Mouse (Mus musculus): ENCODE data around the gene Olfr1128. TPM values are rescaled to one million over a fixed set of nuclear protein-coding genes. Genes with fewer than 3 reads are reported as not detected.
"Not testable (repeated sequence)": the region's sequence is repeated elsewhere in the genome, so short reads cannot be mapped to it uniquely, and the experiment has no call there.

The Olfr1128 gene
- total RNA-seq (2015) (not detected in 2 replicates), total RNA-seq (2017) (not detected in 2 replicates)

- ATAC-seq (replicated peaks; ENCODE audit: poor library complexity), result no peak
These were observed at the start of gene Olfr1128 for GRCm38 (mm10) chr2:87545442-87545841. Gene Olfr1128, minus strand, starts transcription at chr2:87545542.

GRCm38 (mm10) chr2:87573602-87574001 lies 28.3 kb upstream of the Olfr1128 start, which contains the start of gene Olfr1129:
Gene Olfr1129, plus strand, starts transcription at chr2:87573902.
- ATAC-seq (replicated peaks; ENCODE audit: poor library complexity), result not testable (repeated sequence)

DNA sequence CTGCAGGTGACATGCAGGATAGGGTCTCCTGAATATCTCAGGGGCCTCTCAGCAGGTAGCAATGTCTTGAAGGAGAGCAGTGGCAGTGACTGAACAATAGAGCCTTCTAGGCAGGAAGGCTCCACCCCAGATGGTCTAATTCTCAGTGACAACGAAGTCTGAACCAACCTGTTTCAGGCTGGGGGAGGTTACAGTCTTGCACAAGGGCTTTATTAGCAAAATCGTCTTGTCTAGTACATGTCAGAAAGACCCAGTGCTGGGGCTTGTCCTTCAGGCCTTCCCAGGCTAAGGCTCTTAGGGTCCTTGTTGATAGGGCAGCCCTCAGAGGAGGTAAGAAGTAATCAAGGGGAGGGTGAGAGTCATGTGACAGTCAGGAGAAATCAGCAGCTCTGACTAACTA lies 10.5 kb downstream of the Olfr1128 start:
- ATAC-seq (replicated peaks; ENCODE audit: poor library complexity), result no peak

GRCm38 (mm10) chr2:87531496-87531895 lies 13.8 kb downstream of the Olfr1128 start, which contains the start of gene Olfr153:
Gene Olfr153, plus strand, starts transcription at chr2:87531796.
- no peak for ATAC-seq (replicated peaks; ENCODE audit: poor library complexity)

DNA sequence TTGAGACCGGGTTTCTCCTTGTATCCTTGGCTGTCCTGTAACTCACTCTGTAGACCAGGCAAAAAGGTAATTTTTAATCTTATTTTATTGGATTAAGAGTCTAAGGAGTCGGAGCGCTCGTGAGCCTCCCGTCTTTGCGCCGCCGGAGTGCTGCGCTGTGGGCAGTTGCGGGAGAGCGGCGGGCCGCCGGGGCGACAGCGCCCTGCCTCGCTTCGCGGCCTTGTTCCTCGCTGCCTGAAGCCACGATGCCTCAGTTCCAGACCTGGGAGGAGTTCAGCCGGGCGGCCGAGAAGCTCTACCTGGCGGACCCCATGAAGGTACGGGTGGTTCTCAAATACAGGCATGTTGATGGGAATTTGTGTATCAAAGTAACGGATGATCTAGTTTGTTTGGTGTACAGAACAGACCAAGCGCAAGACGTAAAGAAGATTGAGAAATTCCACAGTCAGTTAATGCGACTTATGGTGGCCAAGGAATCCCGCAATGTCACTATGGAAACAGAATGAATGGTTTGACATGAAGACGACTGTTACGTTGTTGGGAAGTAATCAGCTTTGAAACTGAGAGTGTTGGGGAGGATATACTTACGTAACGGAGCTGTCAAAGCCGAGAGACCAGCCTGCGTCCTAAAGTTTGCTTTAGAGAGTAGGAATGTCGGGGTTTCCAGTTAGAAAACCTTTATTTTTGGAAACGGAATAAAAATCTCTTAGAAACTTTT lies 19.3 kb downstream of the Olfr1128 start:
- not testable (repeated sequence) for ATAC-seq (replicated peaks; ENCODE audit: poor library complexity)

GRCm38 (mm10) chr2:87520651-87521050 lies 24.7 kb downstream of the Olfr1128 start:
- no peak for ATAC-seq (replicated peaks; ENCODE audit: poor library complexity)

GRCm38 (mm10) chr2:87516581-87516980 lies 28.8 kb downstream of the Olfr1128 start:
- ATAC-seq (replicated peaks; ENCODE audit: poor library complexity), result no peak

GRCm38 (mm10) chr2:87515457-87516060 lies 29.8 kb downstream of the Olfr1128 start:
- ATAC-seq (replicated peaks; ENCODE audit: poor library complexity), result no peak

DNA sequence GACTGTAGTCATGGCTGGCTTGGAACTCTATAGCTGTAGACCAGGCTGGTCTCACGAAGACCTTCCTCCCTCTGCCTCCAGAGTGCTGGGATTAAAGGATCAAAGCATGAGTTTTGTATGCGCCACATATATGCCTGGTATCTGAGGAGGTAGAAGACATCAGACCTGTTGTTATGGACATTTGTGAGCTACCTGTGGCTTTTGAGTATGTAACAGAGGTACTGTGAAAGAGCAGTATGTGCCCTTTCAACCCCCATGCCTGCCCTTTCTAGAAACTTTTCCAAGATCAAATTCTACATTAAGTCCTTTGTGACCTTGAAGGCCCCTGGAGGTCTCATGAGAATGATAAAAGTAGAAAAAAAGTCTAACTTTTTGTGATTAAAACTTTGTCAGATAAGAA lies 30.3 kb downstream of the Olfr1128 start:
- no peak for ATAC-seq (replicated peaks; ENCODE audit: poor library complexity)

GRCm38 (mm10) chr2:87506265-87506664 lies 39.1 kb downstream of the Olfr1128 start, which contains the start of gene Pramel6:
Gene Pramel6, plus strand, starts transcription at chr2:87506565.
- ATAC-seq (replicated peaks; ENCODE audit: poor library complexity), result no peak

DNA sequence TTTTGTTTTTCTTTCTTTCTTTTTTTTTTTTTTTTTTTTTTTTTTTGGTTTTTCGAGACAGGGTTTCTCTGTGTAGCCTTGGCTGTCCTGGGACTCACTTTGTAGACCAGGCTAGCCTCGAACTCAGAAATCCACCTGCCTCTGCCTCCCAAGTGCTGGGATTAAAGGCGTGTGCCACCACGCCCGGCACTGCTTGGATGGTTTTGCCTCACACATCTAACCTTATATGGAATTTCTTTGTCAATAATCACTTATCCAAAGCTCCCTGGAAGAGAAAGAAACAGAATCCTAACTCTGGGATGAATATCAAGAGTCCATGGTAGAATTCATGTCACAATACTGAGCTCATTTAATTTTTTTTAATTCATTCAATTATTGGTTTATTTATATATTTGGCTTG lies 48.3 kb downstream of the Olfr1128 start, which contains the start of gene Pramel7:
Gene Pramel7 (minus strand): TSS at position 101 of the 400 bp plus-strand sequence.
- not testable (repeated sequence) for ATAC-seq (replicated peaks; ENCODE audit: poor library complexity)

Other genes with a start within 250 kb of the Olfr1128 start
- not detected in 2 replicates for gene Olfr1118, start 238.0 kb downstream of the Olfr1128 start, total RNA-seq (2015)
- gene Olfr1118, start 238.0 kb downstream of the Olfr1128 start, total RNA-seq (2017), result not detected in 2 replicates
- not detected in 2 replicates for gene Olfr1120, start 190.7 kb downstream of the Olfr1128 start, total RNA-seq (2015)
- not detected in 2 replicates for gene Olfr1120, start 190.7 kb downstream of the Olfr1128 start, total RNA-seq (2017)
- not detected in 2 replicates for gene Olfr1121, start 175.6 kb downstream of the Olfr1128 start, total RNA-seq (2015)
- not detected in 2 replicates for gene Olfr1121, start 175.6 kb downstream of the Olfr1128 start, total RNA-seq (2017)
- not detected in 2 replicates for gene Olfr1122, start 159.7 kb downstream of the Olfr1128 start, total RNA-seq (2015)
- gene Olfr1122, start 159.7 kb downstream of the Olfr1128 start, total RNA-seq (2017), result not detected in 2 replicates
- not detected in 2 replicates for gene Olfr1123, start 128.9 kb downstream of the Olfr1128 start, total RNA-seq (2015)
- gene Olfr1123, start 128.9 kb downstream of the Olfr1128 start, total RNA-seq (2017), result not detected in 2 replicates
- gene Olfr1124, start 115.3 kb downstream of the Olfr1128 start, total RNA-seq (2015), result not detected in 2 replicates
- gene Olfr1124, start 115.3 kb downstream of the Olfr1128 start, total RNA-seq (2017), result not detected in 2 replicates
- gene Olfr1126, start 91.6 kb downstream of the Olfr1128 start, total RNA-seq (2015), result not detected in 2 replicates
- not detected in 2 replicates for gene Olfr1126, start 91.6 kb downstream of the Olfr1128 start, total RNA-seq (2017)
- not detected in 2 replicates for gene Pramel7, start 48.4 kb downstream of the Olfr1128 start, total RNA-seq (2015)
- not detected in 2 replicates for gene Pramel7, start 48.4 kb downstream of the Olfr1128 start, total RNA-seq (2017)
- not detected in 2 replicates for gene Pramel6, start 39.0 kb downstream of the Olfr1128 start, total RNA-seq (2015)
- gene Pramel6, start 39.0 kb downstream of the Olfr1128 start, total RNA-seq (2017), result not detected in 2 replicates
- not detected in 2 replicates for gene Olfr153, start 13.7 kb downstream of the Olfr1128 start, total RNA-seq (2015)
- gene Olfr153, start 13.7 kb downstream of the Olfr1128 start, total RNA-seq (2017), result not detected in 2 replicates
- not detected in 2 replicates for gene Olfr1129, start 28.4 kb upstream of the Olfr1128 start, total RNA-seq (2015)
- gene Olfr1129, start 28.4 kb upstream of the Olfr1128 start, total RNA-seq (2017), result not detected in 2 replicates
- not detected in 2 replicates for gene Olfr1130, start 60.7 kb upstream of the Olfr1128 start, total RNA-seq (2015)
- gene Olfr1130, start 60.7 kb upstream of the Olfr1128 start, total RNA-seq (2017), result not detected in 2 replicates
- not detected in 2 replicates for gene Olfr1131, start 81.6 kb upstream of the Olfr1128 start, total RNA-seq (2015)
- not detected in 2 replicates for gene Olfr1131, start 81.6 kb upstream of the Olfr1128 start, total RNA-seq (2017)
- gene Olfr1132, start 92.0 kb upstream of the Olfr1128 start, total RNA-seq (2015), result not detected in 2 replicates
- gene Olfr1132, start 92.0 kb upstream of the Olfr1128 start, total RNA-seq (2017), result not detected in 2 replicates
- gene Olfr1133, start 101.8 kb upstream of the Olfr1128 start, total RNA-seq (2015), result not detected in 2 replicates
- not detected in 2 replicates for gene Olfr1133, start 101.8 kb upstream of the Olfr1128 start, total RNA-seq (2017)
- not detected in 2 replicates for gene Olfr1134, start 112.9 kb upstream of the Olfr1128 start, total RNA-seq (2015)
- gene Olfr1134, start 112.9 kb upstream of the Olfr1128 start, total RNA-seq (2017), result not detected in 2 replicates
- not detected in 2 replicates for gene Olfr1135, start 128.1 kb upstream of the Olfr1128 start, total RNA-seq (2015)
- gene Olfr1135, start 128.1 kb upstream of the Olfr1128 start, total RNA-seq (2017), result not detected in 2 replicates
- gene Olfr1136, start 148.4 kb upstream of the Olfr1128 start, total RNA-seq (2015), result not detected in 2 replicates
- gene Olfr1136, start 148.4 kb upstream of the Olfr1128 start, total RNA-seq (2017), result not detected in 2 replicates
- not detected in 2 replicates for gene Olfr1137, start 167.6 kb upstream of the Olfr1128 start, total RNA-seq (2015)
- gene Olfr1137, start 167.6 kb upstream of the Olfr1128 start, total RNA-seq (2017), result not detected in 2 replicates
- gene Olfr1138, start 194.4 kb upstream of the Olfr1128 start, total RNA-seq (2015), result not detected in 2 replicates
- not detected in 2 replicates for gene Olfr1138, start 194.4 kb upstream of the Olfr1128 start, total RNA-seq (2017)
- gene Olfr1140, start 198.2 kb upstream of the Olfr1128 start, total RNA-seq (2015), result not detected in 2 replicates
- not detected in 2 replicates for gene Olfr1140, start 198.2 kb upstream of the Olfr1128 start, total RNA-seq (2017)
- gene Olfr1141, start 208.4 kb upstream of the Olfr1128 start, total RNA-seq (2015), result not detected in 2 replicates
- gene Olfr1141, start 208.4 kb upstream of the Olfr1128 start, total RNA-seq (2017), result not detected in 2 replicates
- not detected in 2 replicates for gene Olfr152, start 233.9 kb upstream of the Olfr1128 start, total RNA-seq (2015)
- not detected in 2 replicates for gene Olfr152, start 233.9 kb upstream of the Olfr1128 start, total RNA-seq (2017)

Data from megakaryocyte progenitor cell, adult 5-6 weeks (primary cell).